Mouse (Mus musculus) midbrain, embryonic 10.5 days (tissue): ENCODE data around the gene Lta. TPM values are rescaled to one million over a fixed set of nuclear protein-coding genes. Genes with fewer than 3 reads are reported as not detected.
"Not testable (repeated sequence)": the region's sequence is repeated elsewhere in the genome, so short reads cannot be mapped to it uniquely, and the experiment has no call there.

Experiments used
- DNase-seq: peaks from one replicate; pipeline ENCODE4 v3.0.0-alpha.2; 2017; ENCODE audit warnings: low spot score
- H3K27ac ChIP-seq: fragments of 300-500 bp; sonication (generic); replicated peaks from 2 replicates; pipeline ENCODE4 v1.5.1; 2016; ENCODE audit warnings: mild to moderate bottlenecking
- H3K27me3 ChIP-seq: fragments of 300-500 bp; sonication (generic); 2 replicates; pipeline ENCODE4 v1.6.1; 2016; ENCODE audit warnings: low read depth, mild to moderate bottlenecking; ENCODE audit not compliant: poor library complexity, severe bottlenecking
- H3K36me3 ChIP-seq: fragments of 300-500 bp; sonication (generic); 2 replicates; pipeline ENCODE4 v1.6.1; 2016; ENCODE audit warnings: mild to moderate bottlenecking, moderate library complexity
- H3K4me1 ChIP-seq: fragments of 300-500 bp; sonication (generic); 2 replicates; pipeline ENCODE4 v1.6.1; 2016
- H3K4me3 ChIP-seq: fragments of 300-500 bp; sonication (generic); 2 replicates; pipeline ENCODE4 v1.5.1; 2016; ENCODE audit warnings: mild to moderate bottlenecking, moderate library complexity
- H3K9me3 ChIP-seq: fragments of 300-500 bp; sonication (generic); replicated peaks from 2 replicates; pipeline ENCODE4 v1.6.1; 2016; ENCODE audit warnings: mild to moderate bottlenecking
- WGBS: fragments of 180-500 bp; shearing (Covaris S2); methylation state at CpG from one replicate; pipeline ENCODE4 v1.1.7; 2016; 5-methylcytosine and 5-hydroxymethylcytosine counted together
- polyA plus RNA-seq: library from polyadenylated mRNA; unstranded; fragments of >200 nt; fragmentation: Nextera tagmentation; extraction: Ambion mirVana; gene quantifications from 2 replicates; pipeline ENCODE4 v1.2.1, GENCODE M21; 2016

The Lta gene
- polyA plus RNA-seq, 1 experiment from 2014 or later, result not detected

DNA sequence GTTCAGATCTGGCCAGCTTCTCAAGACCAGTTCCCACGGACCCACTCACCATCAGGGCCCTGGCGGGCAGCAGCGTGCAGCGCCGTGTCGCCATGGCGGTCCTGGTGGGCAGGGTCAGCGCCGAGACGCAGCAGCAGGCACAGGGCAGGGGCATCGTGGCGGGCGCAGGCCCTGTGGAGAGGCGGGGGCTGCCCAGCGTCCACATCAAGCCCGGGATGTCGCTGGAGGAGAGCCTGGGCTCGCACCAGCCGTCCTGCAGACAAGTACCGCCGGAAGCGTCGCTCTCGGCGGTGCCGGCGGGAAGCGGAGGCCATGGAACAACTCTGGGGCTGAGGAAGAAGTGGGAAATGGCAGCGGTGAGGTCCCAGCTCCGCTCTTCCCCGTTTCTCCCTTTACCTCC, 29.8 kb upstream of the Lta start:
- WGBS, result 14% methylated on average over 31 of the region's 31 CpGs
- peak overlapping the region; percentile 96 for H3K27ac ChIP-seq
- DNase-seq, result peak; percentile 60
- peaks cover 30% of the 10 kb centered on the region for H3K36me3 ChIP-seq
- H3K4me1 ChIP-seq, result peaks cover 33% of the 10 kb centered on the region
- H3K9me3 ChIP-seq, result no peaks in the 10 kb centered on the region
- no peaks in the 10 kb centered on the region for H3K27me3 ChIP-seq
- peak overlapping the region; percentile 78 for H3K4me3 ChIP-seq

- not testable (repeated sequence) for H3K27me3 ChIP-seq, H3K9me3 ChIP-seq, H3K27ac ChIP-seq, DNase-seq
- Histone ChIP-seq H3K36me3 (peaks cover 38% of the 10 kb centered on the region), H3K4me1 (peaks cover 33% of the 10 kb centered on the region), H3K4me3 (peak overlapping the region; percentile 78)
- WGBS, result 88% methylated on average over 7 of the region's 7 CpGs
Observed at GRCm38 (mm10) chr17:35234090-35234489, 28.9 kb upstream of the Lta start.

GRCm38 (mm10) chr17:35233114-35233980, 28.2 kb upstream of the Lta start, which contains the start of gene Atp6v1g2:
Gene Atp6v1g2 (plus strand): TSS chr17:35233660.
- peaks cover 33% of the 10 kb centered on the region for H3K4me1 ChIP-seq
- no peaks in the 10 kb centered on the region for H3K9me3 ChIP-seq
- peak within 1 kb of the TSS; percentile 96 for H3K27ac ChIP-seq
- no peaks in the 10 kb centered on the region for H3K27me3 ChIP-seq
- peak within 1 kb of the TSS; percentile 78 for H3K4me3 ChIP-seq
- 89% methylated on average over 18 of the region's 18 CpGs for WGBS
- peaks cover 46% of the 10 kb centered on the region for H3K36me3 ChIP-seq
- no peak for DNase-seq

DNA sequence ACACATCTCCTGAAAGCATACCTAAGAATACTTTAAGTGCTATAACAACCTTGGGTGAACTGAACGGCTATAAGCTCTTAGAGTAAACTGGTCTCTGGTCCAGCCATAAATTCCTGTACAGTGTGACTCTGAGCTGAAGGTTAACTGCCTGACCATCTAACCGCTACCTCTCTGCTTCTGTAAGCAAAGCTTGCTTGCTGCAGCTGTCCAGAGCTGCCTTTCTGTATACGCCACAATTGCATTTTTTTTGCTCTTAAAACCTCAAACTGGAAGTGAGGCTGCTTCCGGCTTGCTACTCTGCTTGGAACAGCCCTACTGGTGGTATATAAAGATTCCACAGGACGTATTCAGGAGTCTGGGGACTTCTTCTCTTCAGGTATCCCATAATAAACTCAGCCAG, 27.5 kb upstream of the Lta start:
- no peaks in the 10 kb centered on the region for H3K9me3 ChIP-seq
- peaks cover 53% of the 10 kb centered on the region for H3K36me3 ChIP-seq
- H3K4me1 ChIP-seq, result peaks cover 33% of the 10 kb centered on the region
- no peak overlapping the region for H3K4me3 ChIP-seq
- no peak for DNase-seq
- H3K27ac ChIP-seq, result no peak overlapping the region
- no peaks in the 10 kb centered on the region for H3K27me3 ChIP-seq
- 90% methylated on average over 5 of the region's 5 CpGs for WGBS

GRCm38 (mm10) chr17:35232043-35232442, 26.9 kb upstream of the Lta start:
- DNase-seq, result peak; percentile 85
- Histone ChIP-seq H3K4me3 (0 out of 2 replicates have a peak overlapping the region, but pooled peaks have one; percentile 30), H3K9me3 (no peaks in the 10 kb centered on the region), H3K27ac (no peak overlapping the region), H3K27me3 (no peaks in the 10 kb centered on the region), H3K36me3 (peaks cover 59% of the 10 kb centered on the region), H3K4me1 (peaks cover 32% of the 10 kb centered on the region)
- 14% methylated on average over 12 of the region's 12 CpGs for WGBS

DNA sequence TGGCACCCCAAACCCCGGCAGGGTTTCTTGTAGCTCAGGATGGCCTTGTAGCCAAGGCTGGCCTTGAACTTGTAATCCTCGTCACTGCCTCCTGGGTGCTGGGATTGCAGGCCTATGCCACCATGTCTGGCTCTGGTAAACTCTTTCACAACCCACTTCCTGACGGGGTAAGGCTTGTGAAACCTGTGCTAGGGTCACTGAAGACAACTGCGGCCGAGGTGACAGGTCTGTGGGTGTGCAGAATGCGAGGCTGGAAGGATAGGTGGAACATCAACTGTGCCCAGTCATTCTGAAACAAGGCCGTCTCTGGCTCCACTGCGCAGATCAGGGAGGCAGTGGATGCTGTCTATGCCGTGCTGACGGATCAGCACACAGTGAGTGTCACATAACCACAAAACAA, 25.9 kb upstream of the Lta start:
- H3K36me3 ChIP-seq, result peaks cover 68% of the 10 kb centered on the region
- no peaks in the 10 kb centered on the region for H3K9me3 ChIP-seq
- DNase-seq, result no peak
- H3K4me3 ChIP-seq, result no peak overlapping the region
- 92% methylated on average over 10 of the region's 10 CpGs for WGBS
- H3K27me3 ChIP-seq, result no peaks in the 10 kb centered on the region
- no peak overlapping the region for H3K27ac ChIP-seq
- peaks cover 24% of the 10 kb centered on the region for H3K4me1 ChIP-seq

GRCm38 (mm10) chr17:35226561-35227046, 21.5 kb upstream of the Lta start:
- H3K27me3 ChIP-seq, result no peaks in the 10 kb centered on the region

GRCm38 (mm10) chr17:35225456-35225855, 20.3 kb upstream of the Lta start:
- Histone ChIP-seq H3K27ac (no peak overlapping the region), H3K4me3 (no peak overlapping the region), H3K9me3 (no peaks in the 10 kb centered on the region), H3K27me3 (no peaks in the 10 kb centered on the region), H3K36me3 (peaks cover 91% of the 10 kb centered on the region), H3K4me1 (0 out of 2 replicates have a peak, but pooled peaks cover under 1% of the 10 kb centered on the region)
- no peak for DNase-seq
- WGBS, result 95% methylated on average over 5 of the region's 5 CpGs

More at GRCm38 (mm10) chr17:35226561-35227046, 21.5 kb upstream of the Lta start:
- 87% methylated on average over 14 of the region's 14 CpGs for whole genome bisulfite sequencing
- DNase-seq, result no peak
- no peak overlapping the region for H3K4me3 ChIP-seq
- H3K9me3 ChIP-seq, result no peaks in the 10 kb centered on the region
- no peaks in the 10 kb centered on the region; the same call in 1 of the 2 replicates for H3K4me1 ChIP-seq
- H3K27ac ChIP-seq, result no peak overlapping the region
- H3K36me3 ChIP-seq, result peaks cover 90% of the 10 kb centered on the region

DNA sequence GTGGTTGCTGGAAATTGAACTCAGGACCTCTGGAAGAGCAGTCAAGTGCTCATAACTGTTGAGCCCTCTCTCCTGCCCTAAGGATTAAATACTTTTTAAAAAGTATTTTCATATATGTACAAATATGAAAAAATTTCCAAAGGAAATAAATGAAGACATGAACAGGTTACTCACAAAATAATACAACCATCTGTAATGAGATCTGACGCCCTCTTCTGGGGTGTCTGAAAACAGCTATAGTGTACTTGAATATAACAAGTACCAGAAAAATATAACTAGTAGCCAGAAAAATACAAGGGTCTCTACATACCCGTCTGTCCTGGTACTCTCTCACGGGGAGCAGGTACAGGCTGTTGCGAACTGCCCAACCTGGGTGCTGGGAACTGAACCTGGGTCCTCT, 19.5 kb upstream of the Lta start:
- WGBS, result 92% methylated on average over 4 of the region's 4 CpGs
- H3K27me3 ChIP-seq, result no peaks in the 10 kb centered on the region
- peaks cover 92% of the 10 kb centered on the region for H3K36me3 ChIP-seq
- no peak overlapping the region for H3K27ac ChIP-seq
- DNase-seq, result no peak
- H3K9me3 ChIP-seq, result no peaks in the 10 kb centered on the region
- H3K4me3 ChIP-seq, result no peak overlapping the region
- 0 out of 2 replicates have a peak, but pooled peaks cover 3% of the 10 kb centered on the region for H3K4me1 ChIP-seq

- Histone ChIP-seq H3K27me3 (no peaks in the 10 kb centered on the region), H3K9me3 (no peaks in the 10 kb centered on the region), H3K27ac (no peak overlapping the region), H3K36me3 (peaks cover 84% of the 10 kb centered on the region), H3K4me1 (0 out of 2 replicates have a peak, but pooled peaks cover 3% of the 10 kb centered on the region), H3K4me3 (no peak overlapping the region)
- 82% methylated on average over 6 of the region's 6 CpGs for WGBS
- DNase-seq, result no peak
Observed at GRCm38 (mm10) chr17:35222299-35222698, 17.1 kb upstream of the Lta start.

DNA sequence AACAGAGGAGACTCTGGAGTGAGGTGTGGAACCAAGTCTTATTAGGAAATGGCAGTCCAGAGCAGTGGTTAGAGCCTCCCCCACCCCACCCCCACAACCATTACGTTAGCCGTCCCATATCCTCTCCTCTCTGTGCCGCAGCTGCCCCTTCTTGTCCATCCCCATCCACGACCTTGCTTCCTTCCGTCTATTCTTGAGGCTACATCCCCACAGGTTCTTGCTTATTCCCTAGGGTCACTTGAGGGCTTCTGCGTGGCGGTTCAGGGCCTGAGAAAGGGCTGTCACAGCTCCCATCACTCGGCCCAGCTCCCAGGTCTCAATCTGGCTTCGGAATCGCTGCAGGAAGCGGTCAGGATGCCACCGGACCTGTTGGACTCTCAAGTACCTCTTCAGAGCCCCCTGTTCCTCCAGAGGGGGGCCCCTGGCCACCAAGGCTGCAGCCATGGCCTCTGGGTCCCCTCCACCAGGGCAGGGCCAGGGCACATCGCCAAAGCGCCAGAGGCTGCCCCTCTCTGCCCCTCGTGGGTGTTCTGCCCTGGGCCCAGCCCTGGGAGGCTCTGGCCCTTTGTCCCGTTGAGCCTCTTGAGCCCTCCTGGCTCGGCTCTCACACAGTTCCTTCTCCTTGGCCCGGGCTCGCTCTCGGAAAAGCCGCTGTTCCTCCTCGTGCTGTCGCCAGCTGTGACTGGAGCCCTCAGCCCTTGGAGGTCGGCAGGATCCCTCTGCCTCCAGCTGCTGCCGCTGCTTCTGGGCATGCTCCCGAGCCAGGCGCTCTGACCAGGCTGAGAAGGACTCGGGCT, 15.2 kb upstream of the Lta start, which contains the start of gene Gm16181:
Gene Gm16181, plus strand, starts transcription at position 679 of the 797 bp plus-strand sequence.
- Histone ChIP-seq H3K4me1 (0 out of 2 replicates have a peak, but pooled peaks cover 3% of the 10 kb centered on the region), H3K36me3 (peaks cover 65% of the 10 kb centered on the region), H3K4me3 (no peak within 1 kb of the TSS; the same call in 1 of the 2 replicates), H3K27ac (peak within 1 kb of the TSS; percentile 62), H3K27me3 (no peaks in the 10 kb centered on the region), H3K9me3 (no peaks in the 10 kb centered on the region)
- DNase-seq, result no peak
- WGBS, result 85% methylated on average over 28 of the region's 28 CpGs

GRCm38 (mm10) chr17:35219601-35220041, 14.5 kb upstream of the Lta start:
- Histone ChIP-seq H3K4me1 (peaks cover 5% of the 10 kb centered on the region; the same call in 1 of the 2 replicates), H3K27ac (no peak overlapping the region), H3K9me3 (no peaks in the 10 kb centered on the region), H3K27me3 (no peaks in the 10 kb centered on the region), H3K4me3 (no peak overlapping the region), H3K36me3 (peaks cover 58% of the 10 kb centered on the region)
- DNase-seq, result no peak
- 91% methylated on average over 6 of the region's 6 CpGs for WGBS
